Mouse (Mus musculus) kidney, embryonic 14.5 days (tissue): ENCODE results near the gene Chrm3. TPM values are rescaled to one million over a fixed set of nuclear protein-coding genes. Genes with fewer than 3 reads are reported as not detected.

ENCODE experiments used
- ATAC-seq: fragments of 200-750 bp; cut with Nextera tagmentation; 2 replicates; pipeline ENCODE4 v1.8.0; 2017; ENCODE audit warnings: moderate number of reproducible peaks, mild to moderate bottlenecking, moderate TSS enrichment, moderate library complexity; ENCODE audit not compliant: low FRiP score, low TSS enrichment
- H3K27ac ChIP-seq: fragments of 300-500 bp; sonication (generic); 2 replicates; pipeline ENCODE4 v1.5.1; 2014; ENCODE audit warnings: low read depth, mild to moderate bottlenecking, low read length, moderate library complexity, mixed read lengths
- H3K27me3 ChIP-seq: fragments of 300-500 bp; sonication (generic); 2 replicates; pipeline ENCODE4 v1.6.1; 2014; ENCODE audit warnings: mild to moderate bottlenecking, low read length; ENCODE audit not compliant: control insufficient read depth, insufficient read depth
- H3K36me3 ChIP-seq: fragments of 300-500 bp; sonication (generic); 2 replicates; pipeline ENCODE4 v1.6.1; 2014; ENCODE audit warnings: low read length, mixed read lengths; ENCODE audit not compliant: control insufficient read depth, insufficient read depth
- H3K4me1 ChIP-seq: fragments of 300-500 bp; sonication (generic); 2 replicates; pipeline ENCODE4 v1.6.1; 2014; ENCODE audit warnings: low read length, mixed read lengths; ENCODE audit not compliant: control insufficient read depth, insufficient read depth
- H3K4me2 ChIP-seq: fragments of 300-500 bp; sonication (generic); replicated peaks from 2 replicates; pipeline ENCODE4 v1.6.1; 2014; ENCODE audit warnings: low read depth, mild to moderate bottlenecking, low read length
- H3K4me3 ChIP-seq: fragments of 300-500 bp; sonication (generic); 2 replicates; pipeline ENCODE4 v1.5.1; 2014; ENCODE audit warnings: mild to moderate bottlenecking, low read length
- H3K9ac ChIP-seq: fragments of 300-500 bp; sonication (generic); 2 replicates; pipeline ENCODE4 v1.6.1; 2014; ENCODE audit warnings: low read depth, mild to moderate bottlenecking, low read length, moderate library complexity
- H3K9me3 ChIP-seq: fragments of 300-500 bp; sonication (generic); 2 replicates; pipeline ENCODE4 v1.6.1; 2016; ENCODE audit warnings: low read length; ENCODE audit not compliant: control insufficient read depth
- WGBS: fragments of 180-500 bp; shearing (Covaris S2); extraction: QIAGEN DNeasy Blood & Tissue Kit; methylation state at CpG from one replicate; pipeline ENCODE4 v1.1.7; 2014; 5-methylcytosine and 5-hydroxymethylcytosine counted together
- polyA plus RNA-seq: library from polyadenylated mRNA; unstranded; fragments of >200 nt; fragmentation: Nextera tagmentation; extraction: Ambion mirVana; gene quantifications from 2 replicates; pipeline ENCODE4 v1.2.1, GENCODE M21; 2014

Chrm3 gene
- polyA plus RNA-seq, 1 experiment from 2014 or later, result 0.91 TPM

DNA sequence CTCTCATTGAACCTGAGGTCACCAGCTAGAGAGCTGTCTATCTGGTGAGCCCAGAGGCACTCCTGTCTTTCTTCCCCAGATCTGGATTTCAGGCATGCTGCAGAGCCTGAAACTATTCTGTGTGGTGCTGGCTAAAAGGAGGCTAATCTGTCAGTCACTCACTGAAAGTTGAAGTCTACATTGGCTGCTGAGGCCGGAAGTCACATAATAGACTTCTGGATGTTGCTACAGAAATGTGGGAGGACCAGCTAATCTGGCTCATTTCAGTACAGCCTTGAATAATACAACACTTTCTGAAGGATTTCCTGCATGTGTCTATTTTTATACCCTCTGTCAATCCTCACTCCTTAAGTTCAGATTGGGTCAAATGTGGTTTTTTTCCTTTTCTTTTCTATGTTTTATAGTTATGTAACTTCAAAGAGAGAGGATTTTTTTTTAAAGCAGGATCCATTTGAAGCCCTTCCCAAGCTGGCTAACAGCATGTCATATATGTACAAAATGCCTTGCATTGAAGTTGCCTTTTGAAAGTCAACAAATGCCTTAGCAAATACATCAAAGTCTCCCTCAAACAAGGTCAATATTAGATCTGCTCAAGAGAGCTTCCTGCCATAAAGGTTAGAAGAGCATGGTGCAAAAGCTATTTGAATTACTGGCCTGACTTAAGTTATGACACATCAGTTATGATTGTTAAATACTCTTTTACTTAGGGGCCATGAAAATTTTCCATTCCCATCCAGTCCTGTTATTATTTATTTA lies 116.2 kb downstream of the Chrm3 start:
- no peak overlapping the region for H3K4me3 ChIP-seq
- H3K9me3 ChIP-seq, result no peaks in the 10 kb centered on the region
- no peak for ATAC-seq
- H3K4me1 ChIP-seq, result no peaks in the 10 kb centered on the region
- no peaks in the 10 kb centered on the region for H3K36me3 ChIP-seq
- H3K27ac ChIP-seq, result no peak overlapping the region
- H3K9ac ChIP-seq, result no peak overlapping the region
- no peaks in the 10 kb centered on the region for H3K27me3 ChIP-seq
- H3K4me2 ChIP-seq, result no peak overlapping the region
- 55% methylated on average over 1 of the region's 1 CpGs for WGBS

DNA sequence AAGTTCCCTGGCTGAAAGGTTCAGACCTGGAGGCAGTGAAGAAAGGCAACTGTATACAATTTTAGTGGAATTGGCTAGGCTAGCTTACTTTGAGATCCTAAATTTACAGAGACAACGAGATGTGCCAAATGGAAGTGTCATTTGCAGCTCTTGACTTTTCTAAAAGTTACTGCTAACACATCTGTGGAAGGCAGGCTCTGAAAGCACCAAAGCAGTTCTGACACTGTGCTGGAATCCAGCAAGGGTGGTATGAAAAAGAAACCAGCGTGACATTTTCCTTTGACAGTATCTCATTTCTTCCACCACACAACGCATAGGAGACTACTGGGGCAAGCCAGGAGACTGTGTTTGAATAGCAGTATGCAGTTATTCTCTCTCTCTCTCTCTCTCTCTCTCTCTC lies 120.4 kb downstream of the Chrm3 start:
- Histone ChIP-seq H3K4me3 (no peak overlapping the region), H3K4me1 (no peaks in the 10 kb centered on the region), H3K4me2 (no peak overlapping the region), H3K27me3 (no peaks in the 10 kb centered on the region), H3K9me3 (no peaks in the 10 kb centered on the region), H3K27ac (no peak overlapping the region), H3K36me3 (no peaks in the 10 kb centered on the region), H3K9ac (no peak overlapping the region)
- 83% methylated on average over 3 of the region's 3 CpGs for WGBS
- no peak for ATAC-seq

DNA sequence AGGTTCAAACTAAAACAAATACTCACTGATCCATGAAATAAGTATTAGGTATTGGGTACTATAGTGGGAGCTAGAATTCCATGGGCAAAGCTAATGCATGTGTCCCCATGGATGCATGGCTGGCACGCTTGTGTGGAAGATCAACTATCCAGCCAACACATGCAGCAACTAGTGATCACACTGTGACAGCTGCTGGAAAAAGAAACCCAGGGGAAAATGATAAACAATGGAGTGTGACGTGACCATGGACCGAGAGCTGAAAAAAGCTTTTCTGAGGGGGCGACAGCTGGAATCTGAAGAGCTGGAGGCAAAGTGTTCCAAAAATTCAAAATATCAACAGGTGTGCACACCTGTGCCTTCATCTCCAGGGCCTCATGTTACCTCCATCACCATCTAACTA lies 120.8 kb downstream of the Chrm3 start:
- Histone ChIP-seq H3K27ac (no peak overlapping the region), H3K27me3 (no peaks in the 10 kb centered on the region), H3K4me3 (no peak overlapping the region), H3K4me2 (no peak overlapping the region), H3K4me1 (no peaks in the 10 kb centered on the region), H3K9me3 (no peaks in the 10 kb centered on the region), H3K9ac (no peak overlapping the region), H3K36me3 (no peaks in the 10 kb centered on the region)
- 85% methylated on average over 4 of the region's 4 CpGs for WGBS
- ATAC-seq, result no peak

DNA sequence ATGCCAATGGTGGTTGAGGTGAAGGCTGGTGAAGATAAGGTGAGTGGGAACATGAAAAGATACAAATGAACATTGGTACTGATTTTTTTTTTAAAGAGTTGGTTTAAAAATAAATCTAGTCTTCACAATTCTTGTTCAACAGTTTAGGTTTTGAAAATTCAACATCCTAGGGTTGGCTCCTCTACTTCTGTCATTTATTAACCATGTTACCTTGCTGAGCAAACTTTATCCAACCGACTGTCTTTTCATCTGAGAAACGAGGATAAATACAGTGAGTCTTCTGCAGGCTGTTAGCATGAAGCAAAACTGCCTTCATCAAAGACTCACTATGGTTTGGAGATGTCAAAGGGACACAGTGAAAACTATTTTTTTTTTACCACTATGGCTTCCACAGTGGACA lies 123.0 kb downstream of the Chrm3 start:
- no peak for ATAC-seq
- Histone ChIP-seq H3K9ac (no peak overlapping the region), H3K4me2 (no peak overlapping the region), H3K4me1 (no peaks in the 10 kb centered on the region), H3K9me3 (no peaks in the 10 kb centered on the region), H3K36me3 (no peaks in the 10 kb centered on the region), H3K4me3 (no peak overlapping the region), H3K27ac (no peak overlapping the region), H3K27me3 (no peaks in the 10 kb centered on the region)
- WGBS, result 72% methylated on average over 2 of the region's 2 CpGs

DNA sequence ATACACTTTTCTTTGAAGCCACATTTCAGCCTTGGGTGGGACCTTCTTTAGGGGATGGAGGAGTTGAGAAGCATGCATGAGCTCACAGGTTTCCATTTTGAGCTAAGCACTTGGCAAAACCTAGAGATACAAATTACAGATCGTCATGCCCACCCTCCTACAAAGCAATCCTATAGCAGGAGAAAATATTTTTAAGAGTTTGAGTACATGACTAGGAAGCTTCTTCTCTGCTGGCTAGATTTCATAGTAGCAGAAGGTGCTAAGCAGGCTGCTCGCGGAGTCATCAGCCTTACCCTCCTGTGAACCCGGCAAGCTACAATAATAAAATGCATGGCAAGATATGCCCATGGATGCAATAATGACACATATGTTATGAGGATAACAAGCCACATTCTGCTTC lies 124.4 kb downstream of the Chrm3 start:
- WGBS, result 94% methylated on average over 4 of the region's 4 CpGs
- no peak for ATAC-seq
- Histone ChIP-seq H3K4me2 (no peak overlapping the region), H3K27ac (no peak overlapping the region), H3K9ac (no peak overlapping the region), H3K9me3 (no peaks in the 10 kb centered on the region), H3K4me3 (no peak overlapping the region), H3K27me3 (no peaks in the 10 kb centered on the region), H3K4me1 (no peaks in the 10 kb centered on the region), H3K36me3 (no peaks in the 10 kb centered on the region)

DNA sequence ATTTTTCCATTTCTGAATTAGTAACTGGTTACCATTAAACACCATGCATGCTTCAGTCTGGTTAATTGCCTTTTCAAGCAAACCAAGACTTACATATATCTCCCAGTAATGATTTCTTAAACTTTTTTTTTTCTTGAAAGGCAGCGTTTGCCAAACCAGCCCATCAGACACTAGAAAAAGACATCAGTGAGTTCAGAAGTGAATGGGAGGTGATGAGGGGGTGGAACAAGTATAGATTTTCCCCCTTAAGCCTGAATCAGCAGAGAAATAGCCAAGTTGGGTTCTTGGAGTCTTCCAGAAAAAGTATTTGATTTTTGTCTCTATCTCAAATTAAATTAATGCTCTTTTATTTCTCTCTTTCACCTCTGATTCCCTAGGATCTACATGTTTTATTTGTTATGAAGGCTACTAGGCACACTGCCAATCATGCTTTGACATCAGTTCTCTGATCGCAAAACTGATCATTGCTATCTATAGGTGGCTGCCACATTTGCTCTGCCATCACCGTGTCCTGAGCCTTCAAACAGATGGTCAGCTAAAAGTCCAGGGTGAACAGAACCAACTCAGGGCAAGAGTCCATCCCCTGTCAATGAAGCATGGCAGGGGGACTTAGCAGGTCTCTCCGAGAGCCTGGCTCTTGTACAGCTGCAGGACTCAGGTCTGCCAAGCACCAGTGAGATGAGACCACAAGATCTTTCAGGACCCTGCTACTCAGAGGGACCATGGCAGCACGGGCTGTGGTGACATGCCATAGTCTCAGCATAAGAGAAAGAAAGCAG lies 125.1 kb downstream of the Chrm3 start:
- Histone ChIP-seq H3K4me1 (no peaks in the 10 kb centered on the region), H3K36me3 (no peaks in the 10 kb centered on the region), H3K9me3 (no peaks in the 10 kb centered on the region), H3K9ac (no peak overlapping the region), H3K27ac (no peak overlapping the region), H3K27me3 (no peaks in the 10 kb centered on the region), H3K4me2 (no peak overlapping the region), H3K4me3 (no peak overlapping the region)
- 83% methylated on average over 5 of the region's 5 CpGs for WGBS
- no peak for ATAC-seq

DNA sequence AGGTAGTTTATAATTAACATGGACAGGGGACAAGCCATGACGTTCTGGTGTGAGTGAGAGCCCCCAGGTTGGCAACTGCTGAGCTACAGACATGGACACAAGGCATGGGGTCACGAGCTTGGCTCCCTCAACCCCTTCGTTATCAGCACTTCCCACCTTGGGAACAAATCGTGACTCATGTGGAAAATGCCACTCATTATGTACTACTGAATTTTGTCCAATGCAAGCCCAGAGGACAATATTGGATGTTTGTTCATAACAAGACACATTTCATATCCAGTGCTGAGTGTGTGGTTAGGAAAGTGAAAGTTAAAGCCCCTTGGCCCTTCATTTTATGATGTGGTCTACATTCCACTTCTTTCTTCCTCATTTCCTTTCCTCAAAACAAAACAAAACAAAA lies 140.2 kb downstream of the Chrm3 start:
- Histone ChIP-seq H3K36me3 (no peaks in the 10 kb centered on the region), H3K4me2 (no peak overlapping the region), H3K4me3 (no peak overlapping the region), H3K4me1 (no peaks in the 10 kb centered on the region), H3K27me3 (no peaks in the 10 kb centered on the region), H3K9ac (no peak overlapping the region), H3K9me3 (no peaks in the 10 kb centered on the region), H3K27ac (no peak overlapping the region)
- ATAC-seq, result no peak
- WGBS, result 81% methylated on average over 4 of the region's 4 CpGs

DNA sequence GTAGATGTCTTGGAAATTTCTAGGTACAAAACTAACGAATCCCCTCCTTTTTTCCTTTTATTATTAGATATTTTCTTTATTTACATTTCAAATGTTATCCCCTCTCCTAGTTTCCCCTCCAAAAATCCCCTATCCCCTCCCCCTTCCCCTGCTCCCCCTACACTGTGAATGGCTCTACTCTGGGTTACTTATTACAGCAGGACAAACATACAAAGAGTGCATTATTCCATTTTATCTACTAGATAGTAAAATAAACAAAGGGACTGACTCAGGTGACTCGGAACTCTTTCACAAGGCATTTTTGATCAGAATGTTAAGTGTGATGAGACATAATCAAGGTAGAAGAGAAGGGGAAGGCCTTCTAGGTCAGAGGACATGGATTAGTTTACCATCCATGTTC lies 148.5 kb downstream of the Chrm3 start:
- no peaks in the 10 kb centered on the region for H3K9me3 ChIP-seq
- H3K27ac ChIP-seq, result no peak overlapping the region
- 91% methylated on average over 2 of the region's 2 CpGs for WGBS
- H3K4me1 ChIP-seq, result no peaks in the 10 kb centered on the region
- no peaks in the 10 kb centered on the region for H3K36me3 ChIP-seq
- ATAC-seq, result no peak
- H3K4me2 ChIP-seq, result no peak overlapping the region
- no peak overlapping the region for H3K4me3 ChIP-seq
- H3K27me3 ChIP-seq, result no peaks in the 10 kb centered on the region
- H3K9ac ChIP-seq, result no peak overlapping the region

DNA sequence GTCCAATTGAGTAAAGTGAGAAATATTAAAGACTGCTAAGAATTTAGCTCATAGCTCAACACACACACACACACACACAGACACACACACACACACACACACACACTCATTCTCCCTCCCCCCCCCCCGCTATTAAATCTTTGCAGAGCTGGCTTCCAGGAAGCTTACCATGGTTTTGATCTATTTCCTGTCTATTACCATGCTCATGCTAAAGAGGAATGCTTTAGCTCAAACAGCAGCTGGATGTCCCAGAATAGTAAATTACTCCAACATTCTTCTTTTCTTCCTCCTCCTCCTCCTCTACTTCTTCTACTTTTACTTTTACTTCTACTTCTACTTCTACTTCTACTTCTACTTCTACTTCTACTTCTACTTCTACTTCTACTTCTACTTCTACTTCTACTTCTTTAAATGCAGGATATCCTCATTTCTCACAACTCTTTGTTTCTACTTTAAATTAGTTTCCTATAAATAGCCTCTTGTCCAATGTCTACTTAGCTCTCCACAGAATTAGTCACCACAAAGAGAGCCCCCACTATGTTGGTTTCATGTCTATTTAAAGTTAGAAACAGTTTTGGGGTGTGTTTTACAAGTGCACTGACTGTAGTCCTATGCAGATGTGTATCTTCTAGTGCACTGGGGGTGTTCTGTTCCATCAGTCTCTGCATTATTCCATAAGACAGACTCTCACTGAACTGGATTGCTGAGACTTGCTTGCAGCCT lies 150.0 kb downstream of the Chrm3 start:
- no peak for ATAC-seq
- no peak overlapping the region for H3K4me3 ChIP-seq
- 75% methylated on average over 1 of the region's 1 CpGs for WGBS

More for the DNA sequence above, 150.0 kb downstream of the Chrm3 start:
- Histone ChIP-seq H3K36me3 (no peaks in the 10 kb centered on the region), H3K9me3 (no peaks in the 10 kb centered on the region), H3K4me2 (no peak overlapping the region), H3K27ac (no peak overlapping the region), H3K27me3 (no peaks in the 10 kb centered on the region), H3K4me1 (no peaks in the 10 kb centered on the region), H3K9ac (no peak overlapping the region)
